Mouse (Mus musculus) c-Kit-positive CD71-negative TER-119-negative erythroid progenitor cells, embryonic 14.5 days (primary cell): ENCODE measurements at regions not wholly inside any gene's neighbourhood (a gene's known extent, or its start where the extent isn't known, plus 50 kb on each side); places are given as distances from the start of the nearest gene placed in this dataset.
"Not testable (repeated sequence)": the region's sequence is repeated elsewhere in the genome, so short reads cannot be mapped to it uniquely, and the experiment has no call there.

ENCODE experiments used
- DNase-seq: peaks from one replicate; pipeline ENCODE4 v3.0.0-alpha.2; 2013; ENCODE audit warnings: low read depth

GRCm38 (mm10) chr5:78075203-78075602 is 667.4 kb upstream of the Igfbp7 start:
- no peak for DNase-seq

DNA sequence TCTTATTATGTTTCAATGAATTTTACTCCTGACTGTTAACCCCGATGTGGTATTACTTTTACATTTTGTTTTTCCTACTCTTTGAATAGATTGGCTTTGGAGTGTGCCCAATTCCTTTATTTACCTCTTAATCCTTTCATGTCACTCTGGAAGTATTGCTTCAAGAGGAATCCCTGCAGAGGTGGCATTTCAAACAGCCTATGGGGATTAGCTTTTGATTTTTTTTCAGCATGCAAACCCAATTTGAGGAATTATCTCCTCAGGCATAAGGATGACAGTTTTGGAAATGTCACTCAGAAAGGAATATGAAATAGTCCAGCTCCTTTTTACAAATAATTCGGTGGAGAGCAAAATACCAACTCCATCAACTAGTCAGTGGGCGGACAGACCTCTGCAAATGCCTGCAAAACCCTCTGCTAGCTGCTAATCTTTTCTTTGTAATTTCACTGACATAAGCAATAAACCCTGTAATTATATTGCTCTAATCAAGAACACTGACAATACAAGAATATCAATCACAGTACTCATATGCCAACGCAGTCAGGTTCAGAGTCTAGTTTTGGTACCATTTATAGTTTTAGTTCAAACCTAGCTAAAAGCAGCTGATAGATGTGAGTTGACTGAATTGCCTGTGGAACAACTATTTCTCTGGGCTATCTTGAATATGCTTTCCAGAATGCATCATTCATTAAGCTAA is 624.9 kb upstream of the Igfbp7 start:
- DNase-seq = no peak

DNA sequence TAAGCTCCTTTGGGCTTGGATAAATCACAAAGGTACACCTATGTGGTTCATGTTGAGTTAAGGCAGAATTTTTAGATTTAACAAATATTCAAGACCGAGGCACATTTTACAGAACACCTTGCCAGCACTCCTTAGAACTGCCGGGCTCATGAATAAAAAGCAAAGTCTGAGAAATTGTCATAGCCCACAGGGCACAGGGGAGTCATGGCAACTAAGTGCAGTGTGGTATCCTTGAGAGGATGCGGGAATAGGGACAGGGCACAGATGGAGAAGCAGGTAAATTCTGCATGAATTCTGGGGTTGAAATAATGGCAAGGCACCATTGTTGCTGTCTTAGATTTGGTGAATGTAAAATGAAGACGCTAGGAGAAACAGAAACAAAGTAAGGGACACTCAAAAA is 609.7 kb upstream of the Igfbp7 start:
- no peak for DNase-seq

DNA sequence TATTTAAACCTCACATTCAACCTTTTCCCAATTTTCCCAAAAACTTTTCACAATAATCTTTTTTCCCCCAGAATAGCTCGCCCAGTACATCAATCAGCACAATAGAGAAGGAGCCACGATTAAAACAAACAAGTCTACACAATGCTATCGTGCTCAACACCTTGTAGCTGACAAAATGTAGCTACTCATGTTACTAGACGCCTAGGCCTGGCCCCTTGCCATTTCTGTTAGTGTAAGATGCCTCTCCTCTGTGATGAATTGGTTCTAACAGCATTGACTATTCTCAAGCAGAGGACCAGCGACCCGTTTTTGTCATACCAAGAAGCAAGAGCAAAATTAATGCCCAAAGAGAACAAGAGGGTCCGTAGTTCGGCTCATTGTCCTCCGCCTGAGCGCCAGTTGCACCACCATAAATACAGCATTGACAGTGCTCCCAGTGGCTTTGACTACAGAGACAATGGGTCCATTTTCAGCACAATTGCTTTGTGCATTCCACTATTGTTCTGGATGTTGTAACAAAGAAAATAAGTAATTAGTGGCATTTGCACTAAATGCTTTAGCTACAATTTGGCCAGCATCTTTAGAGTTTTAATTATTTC is 578.7 kb upstream of the Igfbp7 start:
- no peak for DNase-seq

DNA sequence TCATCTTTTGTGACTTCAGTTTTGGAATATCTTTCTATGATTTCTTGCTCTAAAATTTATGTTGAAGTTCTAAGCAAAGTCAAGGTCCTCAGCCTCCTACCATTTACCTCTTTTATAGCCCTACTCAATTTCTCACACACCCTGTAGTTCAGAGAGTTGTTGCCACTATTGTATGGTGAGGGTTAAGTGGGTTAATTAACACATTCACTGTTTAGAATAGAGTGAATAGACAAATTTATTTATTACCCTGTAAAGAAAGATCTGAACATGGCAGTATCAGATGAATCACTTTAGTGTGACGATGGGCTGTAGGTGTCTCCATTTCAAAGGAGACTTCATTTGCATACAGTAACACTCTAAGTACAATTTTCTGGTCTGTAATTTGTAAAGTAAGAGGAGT is 577.4 kb upstream of the Igfbp7 start:
- DNase-seq = no peak

DNA sequence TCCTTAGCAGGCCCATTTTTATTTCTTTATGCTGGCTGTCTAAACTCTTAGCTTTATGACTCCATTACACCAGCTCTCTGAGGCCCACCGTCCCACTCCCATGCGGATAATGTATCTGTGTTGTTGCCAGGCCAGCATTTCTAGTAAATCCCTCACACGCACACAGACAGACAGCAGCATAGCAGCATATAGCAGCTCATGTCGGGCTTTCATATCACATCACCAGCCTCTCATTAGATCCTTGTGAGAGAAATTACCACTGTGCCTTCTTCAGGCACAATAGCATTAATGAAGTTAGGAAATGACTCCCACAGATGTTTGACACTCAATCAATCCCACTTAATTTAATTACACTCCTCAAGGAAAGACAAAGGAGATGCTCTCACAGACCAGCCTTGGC is 532.2 kb upstream of the Igfbp7 start:
- not testable (repeated sequence) for DNase-seq

- no peak for DNase-seq
These were observed 524.0 kb upstream of the Igfbp7 start for GRCm38 (mm10) chr5:77931874-77932273.

GRCm38 (mm10) chr5:77921186-77921585 is 513.3 kb upstream of the Igfbp7 start:
- DNase-seq = no peak

DNA sequence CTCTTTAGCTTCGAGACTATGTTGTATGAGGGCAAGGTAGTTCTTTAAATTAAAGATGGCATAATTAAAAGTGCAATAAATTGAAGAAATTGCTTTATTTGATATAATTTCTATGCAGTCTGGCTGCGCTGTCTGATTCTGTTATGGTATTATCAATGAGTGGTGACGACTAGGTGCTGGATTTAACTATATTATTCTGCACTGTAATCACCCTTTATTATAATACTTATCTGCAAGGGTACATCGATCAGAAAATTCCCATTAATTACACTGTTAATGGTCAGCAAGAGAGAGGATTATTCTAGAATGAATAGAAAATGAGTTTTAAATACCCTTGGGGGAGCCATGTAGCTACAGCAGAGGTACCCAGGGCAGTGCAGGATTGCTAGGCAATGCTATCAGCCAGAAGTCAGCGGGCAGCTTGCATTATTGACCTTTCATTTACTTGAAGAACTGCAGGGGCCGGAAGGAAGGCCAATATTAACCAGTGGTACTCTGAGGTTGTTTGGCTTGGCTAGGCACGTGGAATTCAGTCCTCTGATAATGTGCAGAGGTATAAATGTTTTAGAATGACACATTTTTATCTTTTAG is 509.3 kb upstream of the Igfbp7 start:
- no peak for DNase-seq

- DNase-seq = no peak
These were observed 508.5 kb upstream of the Igfbp7 start for GRCm38 (mm10) chr5:77916375-77916774.

- no peak for DNase-seq
These were observed 501.4 kb upstream of the Igfbp7 start for GRCm38 (mm10) chr5:77909218-77909617.

- not testable (repeated sequence) for DNase-seq
These were observed 484.2 kb upstream of the Igfbp7 start for GRCm38 (mm10) chr5:77892024-77892423.

GRCm38 (mm10) chr5:77888534-77888933 is 480.7 kb upstream of the Igfbp7 start:
- no peak for DNase-seq

DNA sequence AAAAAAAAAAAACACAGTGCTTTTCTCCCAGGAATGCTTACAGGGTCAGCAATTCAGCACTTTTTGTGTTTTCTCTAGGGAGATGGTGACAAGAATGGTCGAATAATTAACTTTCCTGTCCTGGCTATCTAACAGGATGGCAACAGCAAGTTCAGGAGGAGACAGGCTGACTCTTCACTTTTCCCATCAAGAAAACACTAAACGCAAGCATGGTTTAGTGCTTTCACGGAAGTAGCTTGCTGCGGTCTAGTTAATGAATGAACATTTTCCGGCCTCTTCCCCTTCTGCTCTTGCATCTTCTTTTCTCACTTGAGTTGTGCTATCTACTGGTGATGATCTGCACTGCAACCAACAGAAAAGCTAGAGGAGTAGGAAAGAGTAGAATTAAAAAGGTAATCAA is 463.6 kb upstream of the Igfbp7 start:
- DNase-seq = no peak

GRCm38 (mm10) chr5:77865342-77865741 is 457.5 kb upstream of the Igfbp7 start:
- DNase-seq = no peak

DNA sequence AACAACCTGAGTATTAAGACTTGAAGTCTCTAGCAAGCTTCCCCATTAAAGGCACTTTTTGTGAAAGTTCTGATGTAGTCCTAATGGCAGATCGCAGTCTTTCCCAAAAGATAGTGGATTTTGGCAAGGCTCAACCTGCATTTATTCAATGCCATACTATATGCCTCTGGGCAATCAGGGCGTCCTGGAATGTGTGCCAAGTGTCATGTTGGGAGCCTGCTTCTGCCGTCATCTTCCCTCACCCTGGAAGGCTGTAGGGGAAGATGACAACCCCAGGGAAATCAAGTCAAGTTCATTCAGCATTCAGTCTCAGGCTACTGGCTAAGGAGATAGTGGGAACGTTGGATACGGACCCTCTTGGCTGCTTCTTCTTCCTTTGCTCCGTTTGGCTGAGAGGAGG is 447.4 kb upstream of the Igfbp7 start:
- DNase-seq = no peak

- DNase-seq = no peak
These were observed 446.4 kb upstream of the Igfbp7 start for GRCm38 (mm10) chr5:77853999-77854784.

DNA sequence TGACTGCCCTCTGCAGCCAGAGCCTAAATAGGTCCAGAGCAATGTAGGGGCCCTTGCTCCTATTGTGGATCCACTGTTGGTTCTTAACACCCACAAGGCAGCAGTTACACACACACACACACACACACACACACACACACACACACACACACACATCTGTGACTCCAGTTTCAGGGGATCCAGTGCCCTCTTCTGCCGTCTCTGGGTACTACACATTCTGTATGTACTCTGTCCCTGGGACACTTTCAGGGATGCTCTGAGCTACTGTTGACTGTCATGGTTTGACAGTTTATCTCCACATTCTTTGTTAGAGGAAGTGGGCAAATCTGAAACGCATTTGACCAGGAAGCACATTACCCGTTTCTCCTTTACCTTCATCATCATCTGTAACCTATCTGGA is 443.8 kb upstream of the Igfbp7 start:
- no peak for DNase-seq

DNA sequence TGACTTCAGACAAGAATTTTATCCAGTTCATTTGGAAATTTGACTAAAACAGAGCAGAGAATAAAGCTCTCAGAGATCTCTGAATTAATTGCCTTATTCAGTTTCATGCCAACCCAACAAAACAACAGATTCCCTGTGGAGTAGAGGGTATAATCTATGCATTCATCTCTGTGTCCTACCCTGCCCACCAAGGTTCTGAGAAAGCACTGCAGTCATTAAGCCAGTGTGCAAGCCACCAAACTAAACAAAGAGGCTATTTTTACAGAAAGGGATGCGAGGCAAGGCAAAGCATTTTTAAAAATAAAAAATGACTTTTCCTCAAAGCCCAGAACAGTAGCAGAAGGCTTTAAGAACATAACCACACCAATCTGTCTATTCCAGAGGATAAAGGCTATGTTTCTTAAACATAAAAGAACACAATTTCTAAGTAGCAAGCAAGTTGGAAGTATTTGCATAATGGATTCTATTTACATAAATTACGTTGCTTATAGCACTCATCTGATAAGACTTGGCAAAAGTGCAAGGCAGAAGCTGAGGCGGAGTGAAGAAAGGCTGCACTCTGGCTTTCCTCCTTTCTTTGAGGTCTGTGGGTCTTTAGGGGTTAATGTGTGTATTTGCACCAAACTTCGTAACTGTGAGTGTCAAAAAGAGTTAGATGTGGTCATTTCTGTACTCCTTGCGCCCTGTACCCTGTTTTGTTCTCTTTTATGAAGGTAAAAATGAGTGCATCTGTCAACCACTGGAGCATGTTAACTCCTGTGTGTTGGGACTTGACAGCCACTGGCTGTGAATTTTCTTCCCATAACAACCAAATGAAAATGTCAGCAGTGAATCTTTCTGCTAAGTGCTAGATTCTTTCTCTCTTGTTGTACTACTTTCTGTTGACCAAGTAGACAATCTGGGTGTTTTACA is 430.6 kb upstream of the Igfbp7 start:
- no peak for DNase-seq

- DNase-seq = no peak
These were observed 420.1 kb upstream of the Igfbp7 start for GRCm38 (mm10) chr5:77827971-77828370.

- no peak for DNase-seq
These were observed 418.2 kb upstream of the Igfbp7 start for GRCm38 (mm10) chr5:77826063-77826462.

DNA sequence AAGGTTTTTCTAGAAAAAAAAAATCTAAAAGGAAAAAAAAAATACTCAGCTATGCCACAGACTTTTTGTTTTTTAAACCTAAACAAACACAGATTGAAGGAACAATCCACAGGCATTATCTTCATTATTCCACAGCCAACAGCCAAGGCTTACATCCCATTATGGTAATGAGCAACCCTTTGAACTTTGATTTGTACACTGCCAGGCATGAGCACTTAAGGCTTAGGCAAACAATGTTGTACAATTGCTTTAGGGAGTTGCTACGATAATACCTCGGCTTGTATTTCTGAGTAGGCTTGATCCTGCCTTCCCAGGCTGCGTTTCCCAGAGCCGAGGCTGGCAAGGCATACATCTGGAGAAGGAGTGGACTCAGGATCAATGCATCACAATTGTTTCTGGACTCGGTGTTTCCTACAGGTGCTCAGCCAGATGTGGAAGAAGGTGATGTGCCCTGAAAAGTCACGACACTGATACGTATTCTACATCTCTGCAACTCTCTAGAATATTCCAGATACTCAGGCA is 409.0 kb upstream of the Igfbp7 start:
- no peak for DNase-seq
